Mouse (Mus musculus) layer of hippocampus, adult 9-11 months (tissue): ENCODE results near the gene Btbd10.

Experiments used
- DNase-seq: peaks from one replicate; pipeline ENCODE4 v3.0.0; 2022

The Btbd10 gene

DNA sequence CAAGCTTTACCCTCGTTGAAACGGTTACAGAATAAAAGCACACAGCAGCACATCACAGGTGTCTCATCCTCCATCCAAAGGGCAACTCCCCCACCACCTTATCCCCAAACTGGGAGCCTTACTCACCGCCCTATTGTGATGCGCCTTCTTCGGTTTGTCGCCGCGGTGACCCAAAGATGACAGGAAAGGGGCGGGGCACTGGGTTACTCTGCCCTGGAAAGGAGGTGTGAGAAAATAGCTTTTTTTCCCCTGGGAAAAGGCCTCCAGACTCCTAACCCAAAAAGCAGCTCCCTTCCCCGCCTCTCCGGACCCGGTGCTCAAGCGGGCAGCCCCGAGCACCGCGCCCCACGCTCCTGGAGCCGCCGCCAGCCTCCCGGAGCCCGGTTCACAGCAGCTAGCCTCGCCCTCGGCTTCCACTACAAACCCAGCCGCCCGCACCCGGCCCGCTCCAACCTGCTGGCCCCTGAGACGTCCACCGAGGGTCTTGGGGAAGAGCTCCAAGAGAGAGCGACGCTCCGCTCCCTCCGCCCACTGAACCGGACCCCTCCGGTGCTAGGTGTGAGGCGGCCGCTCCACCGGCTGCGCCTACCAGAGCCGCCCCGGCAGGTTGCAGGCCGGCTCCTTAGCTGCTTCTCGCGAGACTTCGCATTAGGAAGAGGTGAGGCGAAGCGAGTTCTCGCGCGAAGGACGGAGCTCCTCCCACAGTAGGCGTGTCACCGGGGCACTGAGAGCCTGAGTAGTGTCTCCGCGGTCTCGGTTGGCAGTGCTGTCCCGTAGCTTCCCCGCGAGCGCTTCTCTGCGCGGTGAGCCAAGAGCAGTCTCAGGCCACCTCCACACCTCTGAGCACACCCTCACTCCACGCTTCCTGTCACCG, at the start of gene Btbd10:
Btbd10 (minus strand) TSS at position 647 of the 874 bp plus-strand sequence.
- peak; percentile 97 for DNase-seq

- no peak for DNase-seq
Observed at GRCm38 (mm10) chr7:113416536-113416935, 47.3 kb upstream of the Btbd10 start.

- DNase-seq: no peak
Observed at GRCm38 (mm10) chr7:113415256-113415655, 46.1 kb upstream of the Btbd10 start.

DNA sequence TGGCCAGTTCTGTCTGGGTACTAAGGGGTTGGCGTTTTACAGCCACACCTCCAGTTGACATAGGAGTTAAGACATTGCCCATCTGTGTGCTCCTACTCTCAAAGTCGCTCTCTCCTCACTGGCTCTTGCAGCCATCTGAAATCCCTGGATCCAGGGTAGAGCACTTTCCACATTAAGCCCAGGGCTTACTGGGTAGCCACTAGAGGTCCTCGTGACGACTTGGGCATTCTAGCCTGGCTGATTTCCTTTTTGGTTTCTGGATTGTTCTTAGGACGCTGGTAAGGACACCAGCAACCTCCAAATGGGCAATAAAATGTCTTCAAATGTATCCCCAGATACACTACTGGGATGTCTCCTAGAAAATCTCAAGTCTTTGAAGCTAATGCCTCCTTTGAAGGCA, 39.5 kb upstream of the Btbd10 start:
- DNase-seq: no peak

DNA sequence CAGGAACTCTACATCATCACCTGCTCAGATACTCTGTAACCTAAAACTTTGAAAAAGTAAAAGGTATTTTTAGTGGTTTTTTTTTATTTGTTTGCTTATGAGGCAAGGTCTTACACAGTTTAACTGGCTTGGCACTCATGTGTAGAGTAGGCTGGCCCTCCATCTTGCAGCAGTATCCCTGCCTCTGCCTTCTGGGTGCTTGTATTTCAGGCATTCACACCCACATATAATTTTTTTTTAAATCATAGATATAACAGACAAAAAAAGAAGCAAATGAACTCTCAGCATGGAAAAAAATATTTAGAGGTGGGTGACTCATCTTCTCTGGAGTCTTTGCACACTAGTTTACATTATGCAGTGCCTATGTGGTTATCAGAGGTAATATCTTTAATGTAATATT, 28.9 kb upstream of the Btbd10 start:
- DNase-seq: peak; percentile 10

GRCm38 (mm10) chr7:113396661-113397060, 27.5 kb upstream of the Btbd10 start:
- no peak for DNase-seq

GRCm38 (mm10) chr7:113391619-113392018, 22.4 kb upstream of the Btbd10 start:
- DNase-seq: no peak

DNA sequence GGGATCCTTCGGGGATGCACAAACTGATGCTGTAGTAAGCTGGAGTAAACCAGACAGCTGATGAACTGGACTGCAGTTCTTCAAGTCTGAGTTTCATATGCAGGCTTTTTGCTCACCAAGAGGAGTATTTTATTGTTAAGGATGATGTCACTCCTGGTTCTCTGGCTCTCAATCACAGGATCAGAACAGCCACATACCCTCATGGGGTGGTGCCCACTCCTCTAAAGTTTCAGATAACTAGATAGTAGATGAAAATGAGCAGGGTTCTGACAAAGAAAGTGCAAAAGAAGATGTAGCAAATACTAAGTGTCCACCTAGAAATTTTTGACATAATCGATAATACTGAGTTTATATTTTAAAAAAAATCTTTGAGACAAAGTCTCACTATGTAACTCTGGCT, 19.3 kb upstream of the Btbd10 start, which contains the start of gene Pth:
Pth (minus strand) TSS at position 101 of the 400 bp plus-strand sequence.
- no peak for DNase-seq

GRCm38 (mm10) chr7:113377875-113378658, 8.9 kb upstream of the Btbd10 start:
- peak; percentile 75 for DNase-seq

DNA sequence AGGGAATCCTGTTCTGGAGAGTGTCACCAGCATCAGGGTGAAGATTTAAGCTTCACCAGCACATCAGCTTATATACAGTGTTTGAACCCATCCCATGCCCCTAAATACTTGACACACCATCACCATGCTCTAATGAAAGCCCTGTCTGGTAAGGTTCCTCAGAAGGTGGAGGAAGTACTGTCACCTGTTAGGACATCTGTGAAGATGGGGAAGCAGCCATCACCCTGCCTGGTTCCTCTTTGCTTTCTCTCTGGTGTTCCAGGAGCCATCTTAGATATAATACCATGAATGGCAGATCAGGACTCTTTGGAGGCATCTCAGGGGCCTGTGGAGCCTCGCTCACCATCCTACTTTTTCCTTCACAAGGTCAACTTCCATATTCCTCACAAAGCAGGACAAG, 3.5 kb upstream of the Btbd10 start:
- no peak for DNase-seq

DNA sequence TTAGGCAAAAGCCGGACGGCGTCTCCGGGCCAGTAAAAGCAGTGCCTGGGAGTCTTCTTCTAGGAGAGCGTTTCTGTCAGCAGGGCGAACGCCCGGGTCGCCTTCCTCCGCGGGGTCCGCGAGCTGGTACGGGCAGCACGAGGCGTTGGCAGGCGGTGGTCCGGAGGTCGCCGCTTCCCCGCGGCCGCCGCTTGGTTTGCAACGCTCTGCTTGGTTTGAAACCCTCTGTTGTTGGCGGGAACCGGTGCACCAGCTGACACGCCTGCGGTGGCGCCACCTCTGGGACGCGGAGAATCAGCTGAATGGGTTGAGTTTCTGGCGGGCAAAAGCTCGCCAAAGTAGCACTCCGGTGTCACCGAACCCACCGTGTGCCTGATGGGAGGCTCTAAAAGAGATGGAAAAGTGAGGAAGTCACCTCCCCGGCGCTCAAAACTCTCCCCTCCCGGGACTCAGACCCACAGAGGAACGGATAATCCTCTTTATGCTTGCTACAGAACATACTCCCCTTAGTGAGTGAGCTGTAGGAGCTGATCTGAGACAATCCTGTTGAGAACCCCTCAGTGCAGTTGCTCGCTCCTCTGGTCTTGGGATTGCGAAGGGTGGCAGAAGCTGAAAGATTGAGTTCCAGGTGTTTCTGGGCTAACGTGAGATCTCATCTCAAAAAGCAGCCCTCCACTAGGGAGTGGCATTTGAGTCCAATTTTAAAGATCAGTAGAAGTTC, 588 bp upstream of the Btbd10 start:
- DNase-seq: peak; percentile 48

DNA sequence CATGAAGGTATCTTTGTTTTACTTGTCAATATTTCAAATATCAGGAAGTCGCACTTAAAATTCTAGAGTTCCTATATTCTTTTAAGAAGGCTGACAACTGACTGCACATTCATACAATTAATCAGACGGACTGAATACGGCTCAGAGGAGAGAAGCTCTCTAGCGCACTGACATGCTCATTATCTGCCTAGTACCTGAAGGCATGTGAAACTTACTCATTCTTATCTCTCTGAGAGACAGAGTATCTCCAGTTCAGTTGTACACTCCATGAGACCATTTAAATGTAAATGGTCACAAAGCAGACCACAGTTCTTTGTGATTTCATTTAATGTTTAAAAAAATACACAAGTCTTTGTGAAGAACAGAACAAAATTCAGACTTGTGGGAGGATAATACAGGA, 1.8 kb downstream of the Btbd10 start:
- DNase-seq: no peak

GRCm38 (mm10) chr7:113349089-113349488, 20.1 kb downstream of the Btbd10 start:
- no peak for DNase-seq

GRCm38 (mm10) chr7:113347694-113348093, 21.5 kb downstream of the Btbd10 start:
- no peak for DNase-seq

GRCm38 (mm10) chr7:113347271-113347670, 21.9 kb downstream of the Btbd10 start:
- peak; percentile 93 for DNase-seq

GRCm38 (mm10) chr7:113335250-113335649, 33.9 kb downstream of the Btbd10 start:
- DNase-seq: no peak

- DNase-seq: no peak
Observed at GRCm38 (mm10) chr7:113334036-113334435, 35.2 kb downstream of the Btbd10 start.

GRCm38 (mm10) chr7:113320128-113320527, 49.1 kb downstream of the Btbd10 start:
- no peak for DNase-seq

- peak; percentile 37 for DNase-seq
Observed at GRCm38 (mm10) chr7:113311784-113312183, 57.4 kb downstream of the Btbd10 start.

DNA sequence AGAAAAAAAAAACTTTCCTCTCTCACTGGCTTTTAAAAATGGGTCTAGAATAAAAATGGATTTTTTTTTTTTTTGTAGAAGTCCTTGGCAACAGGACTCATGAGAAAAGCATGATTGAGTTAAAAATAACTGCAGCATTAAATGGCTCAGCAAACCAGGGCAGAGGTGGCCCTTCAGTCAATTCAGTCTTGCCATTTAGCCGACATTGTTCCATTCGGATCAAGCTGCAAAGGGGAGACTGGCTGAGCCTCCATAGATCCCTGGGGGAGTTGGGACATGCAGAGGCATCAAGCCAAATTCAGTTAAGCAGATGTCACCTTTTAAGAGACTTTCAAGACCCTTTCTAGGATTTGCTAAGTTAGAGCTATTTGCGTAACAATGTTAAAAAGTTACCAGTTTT, 59.1 kb downstream of the Btbd10 start:
- DNase-seq: no peak

GRCm38 (mm10) chr7:113297813-113298212, 71.4 kb downstream of the Btbd10 start:
- DNase-seq: no peak

GRCm38 (mm10) chr7:113295077-113295890, 73.9 kb downstream of the Btbd10 start:
- DNase-seq: no peak
